Mouse (Mus musculus): ENCODE measurements around the gene Pagr1b. TPM values are rescaled to one million over a fixed set of nuclear protein-coding genes. Genes with fewer than 3 reads are reported as not detected.

The Pagr1b gene
- 0.32 and 0.39 TPM in 2 replicates for polyA plus RNA-seq (2016; fragmentation: Nextera tagmentation; extraction: Ambion mirVana)

DNA sequence TGATC is at the start of gene Pagr1b:
Gene Pagr1b (minus strand): TSS at position 4 of the 5 bp plus-strand sequence.
- H3K36me3 ChIP-seq, result peaks cover 39% of the 10 kb centered on the region
- H3K27me3 ChIP-seq, result no peaks in the 10 kb centered on the region
- no peak for ATAC-seq (ENCODE audit: low FRiP score, low read depth)
- peaks cover 64% of the 10 kb centered on the region for H3K4me1 ChIP-seq
- H3K27ac ChIP-seq (replicated peaks), result peak within 1 kb of the TSS; percentile 95
- H3K4me2 ChIP-seq (replicated peaks), result peak within 1 kb of the TSS; percentile 91
- peak within 1 kb of the TSS; percentile 74 for H3K4me3 ChIP-seq
- H3K9ac ChIP-seq (replicated peaks), result peak within 1 kb of the TSS; percentile 92
- no peaks in the 10 kb centered on the region for H3K9me3 ChIP-seq

DNA sequence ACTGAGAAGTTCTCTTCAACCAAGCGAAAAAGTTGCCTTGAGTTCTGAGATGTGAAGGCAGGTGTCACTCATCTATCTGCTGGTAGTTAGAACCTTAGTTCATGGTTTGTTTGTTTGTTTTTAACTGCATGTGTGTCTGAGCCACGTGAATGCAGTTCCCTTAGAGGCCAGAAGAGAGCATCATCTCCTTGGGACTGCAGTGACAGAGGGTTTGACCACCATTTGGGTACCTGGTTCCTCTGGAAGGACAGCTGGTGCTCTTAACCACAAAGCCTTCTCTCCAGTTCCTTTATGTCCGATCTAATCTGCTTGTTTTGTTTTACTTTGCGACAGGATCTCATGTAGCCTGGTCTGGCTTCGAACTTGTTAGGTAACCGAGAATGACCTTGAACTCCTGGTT is 49.3 kb upstream of the Pagr1b start:
- ATAC-seq (ENCODE audit: low FRiP score, low read depth), result no peak
- Histone ChIP-seq H3K27ac (replicated peaks) (no peak overlapping the region), H3K4me3 (no peak overlapping the region), H3K9ac (replicated peaks) (no peak overlapping the region), H3K4me1 (no peaks in the 10 kb centered on the region), H3K36me3 (no peaks in the 10 kb centered on the region), H3K9me3 (no peaks in the 10 kb centered on the region), H3K4me2 (replicated peaks) (no peak overlapping the region), H3K27me3 (no peaks in the 10 kb centered on the region)
- 89% methylated on average over 6 of the region's 6 CpGs for WGBS

- no peaks in the 10 kb centered on the region for H3K4me1 ChIP-seq
- H3K9me3 ChIP-seq, result no peaks in the 10 kb centered on the region
- no peak overlapping the region for H3K4me3 ChIP-seq
- 67% methylated on average over 5 of the region's 5 CpGs for WGBS
- ATAC-seq (ENCODE audit: low FRiP score, low read depth), result no peak
- H3K4me2 ChIP-seq (replicated peaks), result no peak overlapping the region
- no peaks in the 10 kb centered on the region for H3K36me3 ChIP-seq
- H3K9ac ChIP-seq (replicated peaks), result no peak overlapping the region
- H3K27me3 ChIP-seq, result no peaks in the 10 kb centered on the region
- no peak overlapping the region for H3K27ac ChIP-seq (replicated peaks)
Measured at GRCm38 (mm10) chr7:127055026-127055585, 38.8 kb upstream of the Pagr1b start.

DNA sequence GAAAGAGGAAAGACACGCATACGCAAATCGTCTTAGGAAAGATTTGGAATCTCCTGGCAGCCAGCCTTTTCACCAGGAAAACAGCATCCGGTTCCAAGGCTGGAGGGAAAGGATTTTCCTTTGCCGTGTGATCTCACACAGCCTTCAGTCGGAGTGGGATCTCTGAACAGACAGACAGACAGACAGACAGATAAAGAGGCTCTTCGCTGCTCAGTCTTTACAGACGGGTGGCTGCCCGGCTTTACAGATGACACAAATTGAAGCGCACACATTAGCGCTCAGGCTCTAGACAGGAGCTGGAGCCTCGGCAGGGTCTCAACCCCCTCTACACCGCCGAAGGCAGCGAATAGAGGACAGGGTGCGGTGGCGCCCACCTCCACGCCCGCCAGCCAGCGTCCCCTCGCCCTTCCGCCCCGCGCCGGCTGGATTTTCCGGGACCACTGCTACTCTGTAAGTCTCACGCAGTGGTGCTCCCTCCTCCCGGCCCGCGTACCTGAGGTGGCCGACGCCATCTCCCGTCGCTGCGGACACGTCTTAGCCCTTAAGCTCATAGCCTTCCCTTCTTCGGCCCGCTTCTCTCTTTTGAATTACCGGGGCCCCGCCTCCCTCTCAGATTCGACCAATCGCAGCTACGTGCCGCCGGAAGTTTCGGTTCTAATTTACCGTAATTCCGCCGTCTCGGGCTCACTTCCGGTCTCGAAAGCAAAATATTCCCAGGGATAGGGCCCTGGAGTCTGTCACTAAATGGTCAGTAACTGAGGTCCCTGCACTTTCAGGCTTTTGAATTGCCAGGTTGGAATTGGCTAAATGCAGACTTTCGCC is 25.8 kb upstream of the Pagr1b start, which contains the start of gene Kif22:
Gene Kif22 (minus strand): TSS at position 621 of the 822 bp plus-strand sequence.
- WGBS, result under 1% methylated on average over 53 of the region's 53 CpGs
- peak within 1 kb of the TSS; percentile 70 for H3K27ac ChIP-seq (replicated peaks)
- peak within 1 kb of the TSS; percentile 91 for H3K4me3 ChIP-seq
- H3K36me3 ChIP-seq, result peaks cover 16% of the 10 kb centered on the region
- no peaks in the 10 kb centered on the region for H3K9me3 ChIP-seq
- no peaks in the 10 kb centered on the region for H3K27me3 ChIP-seq
- H3K4me1 ChIP-seq, result peaks cover 20% of the 10 kb centered on the region
- peak within 1 kb of the TSS; percentile 92 for H3K4me2 ChIP-seq (replicated peaks)
- ATAC-seq (ENCODE audit: low FRiP score, low read depth), result peak; percentile 74
- peak within 1 kb of the TSS; percentile 86 for H3K9ac ChIP-seq (replicated peaks)

- Histone ChIP-seq H3K4me3 (no peak overlapping the region), H3K36me3 (peaks cover 73% of the 10 kb centered on the region), H3K27ac (replicated peaks) (no peak overlapping the region), H3K9ac (replicated peaks) (no peak overlapping the region), H3K4me1 (peaks cover 8% of the 10 kb centered on the region), H3K27me3 (no peaks in the 10 kb centered on the region), H3K4me2 (replicated peaks) (no peak overlapping the region), H3K9me3 (no peaks in the 10 kb centered on the region)
- 88% methylated on average over 1 of the region's 1 CpGs for WGBS
- ATAC-seq (ENCODE audit: low FRiP score, low read depth), result no peak
Measured at GRCm38 (mm10) chr7:127031244-127031643, 15.0 kb upstream of the Pagr1b start.

DNA sequence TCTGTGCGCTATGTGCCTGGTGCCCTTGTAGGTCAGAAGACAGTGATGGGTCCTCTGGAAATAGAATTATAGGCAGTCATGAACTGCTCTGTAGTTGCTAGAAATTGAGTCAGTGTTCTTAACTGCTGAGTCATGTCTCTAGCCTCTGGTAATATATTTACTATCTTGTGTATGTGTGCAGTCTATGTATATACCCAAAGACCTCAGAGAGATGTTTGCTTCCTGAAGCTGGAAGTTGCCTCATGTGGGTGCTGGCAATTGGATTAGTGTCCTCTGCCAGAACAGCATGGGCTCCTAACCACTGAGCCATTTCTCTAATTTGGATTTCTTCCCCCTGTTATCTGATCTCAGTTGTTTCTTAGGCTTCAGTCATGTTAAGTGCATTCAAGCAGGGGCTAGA is 13.9 kb upstream of the Pagr1b start:
- no peak overlapping the region for H3K4me3 ChIP-seq
- no peaks in the 10 kb centered on the region for H3K9me3 ChIP-seq
- H3K27ac ChIP-seq (replicated peaks), result no peak overlapping the region
- peaks cover 65% of the 10 kb centered on the region for H3K36me3 ChIP-seq
- WGBS, result 96% methylated on average over 1 of the region's 1 CpGs
- no peak overlapping the region for H3K9ac ChIP-seq (replicated peaks)
- no peak for ATAC-seq (ENCODE audit: low FRiP score, low read depth)
- no peaks in the 10 kb centered on the region for H3K27me3 ChIP-seq
- no peak overlapping the region for H3K4me2 ChIP-seq (replicated peaks)
- peaks cover 8% of the 10 kb centered on the region for H3K4me1 ChIP-seq

DNA sequence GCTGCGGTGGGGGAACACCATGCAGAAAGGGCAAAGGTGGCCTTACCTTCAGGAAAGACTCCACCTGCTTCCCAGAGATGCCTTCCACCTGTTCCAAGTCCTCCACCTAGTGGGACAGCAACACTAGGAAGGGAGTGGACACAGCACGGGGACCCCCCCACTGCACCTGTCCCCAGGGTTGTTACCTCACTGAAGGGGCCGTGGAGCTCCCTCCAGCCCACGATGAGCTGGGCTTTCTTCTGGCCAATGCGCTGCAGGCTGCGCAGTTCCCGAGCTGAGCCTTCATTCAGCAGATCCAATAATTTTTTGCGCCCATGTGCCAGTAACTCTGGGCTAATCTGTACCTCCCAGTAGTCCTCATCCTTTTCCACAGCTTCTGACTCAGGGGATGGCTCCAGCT is 11.6 kb upstream of the Pagr1b start:
- H3K36me3 ChIP-seq, result peaks cover 63% of the 10 kb centered on the region
- H3K27me3 ChIP-seq, result no peaks in the 10 kb centered on the region
- peak overlapping the region; percentile 98 for H3K4me2 ChIP-seq (replicated peaks)
- no peak for ATAC-seq (ENCODE audit: low FRiP score, low read depth)
- 71% methylated on average over 8 of the region's 8 CpGs for WGBS
- H3K4me1 ChIP-seq, result peaks cover 31% of the 10 kb centered on the region
- H3K9me3 ChIP-seq, result no peaks in the 10 kb centered on the region
- H3K9ac ChIP-seq (replicated peaks), result peak overlapping the region; percentile 100
- peak overlapping the region; percentile 99 for H3K27ac ChIP-seq (replicated peaks)
- H3K4me3 ChIP-seq, result peak overlapping the region; percentile 98

GRCm38 (mm10) chr7:127026984-127027726 is 10.9 kb upstream of the Pagr1b start, which contains the start of gene Maz:
TSS of gene Maz (minus strand) at chr7:127027037.
- Histone ChIP-seq H3K4me2 (replicated peaks) (peak within 1 kb of the TSS; percentile 98), H3K27me3 (no peaks in the 10 kb centered on the region), H3K9ac (replicated peaks) (peak within 1 kb of the TSS; percentile 100), H3K27ac (replicated peaks) (peak within 1 kb of the TSS; percentile 99), H3K36me3 (peaks cover 63% of the 10 kb centered on the region), H3K4me3 (peak within 1 kb of the TSS; percentile 98), H3K9me3 (no peaks in the 10 kb centered on the region), H3K4me1 (peaks cover 38% of the 10 kb centered on the region)
- WGBS, result under 1% methylated on average over 38 of the region's 63 CpGs
- peak; percentile 89 for ATAC-seq (ENCODE audit: low FRiP score, low read depth)

- H3K9ac ChIP-seq (replicated peaks), result peak overlapping the region; percentile 100
- peaks cover 59% of the 10 kb centered on the region for H3K36me3 ChIP-seq
- WGBS, result 0% methylated on average over 1 of the region's 48 CpGs
- H3K4me2 ChIP-seq (replicated peaks), result peak overlapping the region; percentile 98
- no peak for ATAC-seq (ENCODE audit: low FRiP score, low read depth)
- H3K4me3 ChIP-seq, result peak overlapping the region; percentile 98
- H3K9me3 ChIP-seq, result no peaks in the 10 kb centered on the region
- H3K27me3 ChIP-seq, result no peaks in the 10 kb centered on the region
- peak overlapping the region; percentile 99 for H3K27ac ChIP-seq (replicated peaks)
- H3K4me1 ChIP-seq, result peaks cover 44% of the 10 kb centered on the region
Measured at GRCm38 (mm10) chr7:127026616-127026983, 10.3 kb upstream of the Pagr1b start.

- ATAC-seq (ENCODE audit: low FRiP score, low read depth), result peak; percentile 25
- Histone ChIP-seq H3K4me1 (peaks cover 48% of the 10 kb centered on the region), H3K9me3 (no peaks in the 10 kb centered on the region), H3K4me2 (replicated peaks) (peak overlapping the region; percentile 98), H3K4me3 (peak overlapping the region; percentile 98), H3K27me3 (no peaks in the 10 kb centered on the region), H3K27ac (replicated peaks) (peak overlapping the region; percentile 99), H3K36me3 (peaks cover 55% of the 10 kb centered on the region), H3K9ac (replicated peaks) (peak overlapping the region; percentile 100)
- WGBS, result 1% methylated on average over 17 of the region's 48 CpGs
Measured at GRCm38 (mm10) chr7:127026161-127026600, 9.9 kb upstream of the Pagr1b start.

DNA sequence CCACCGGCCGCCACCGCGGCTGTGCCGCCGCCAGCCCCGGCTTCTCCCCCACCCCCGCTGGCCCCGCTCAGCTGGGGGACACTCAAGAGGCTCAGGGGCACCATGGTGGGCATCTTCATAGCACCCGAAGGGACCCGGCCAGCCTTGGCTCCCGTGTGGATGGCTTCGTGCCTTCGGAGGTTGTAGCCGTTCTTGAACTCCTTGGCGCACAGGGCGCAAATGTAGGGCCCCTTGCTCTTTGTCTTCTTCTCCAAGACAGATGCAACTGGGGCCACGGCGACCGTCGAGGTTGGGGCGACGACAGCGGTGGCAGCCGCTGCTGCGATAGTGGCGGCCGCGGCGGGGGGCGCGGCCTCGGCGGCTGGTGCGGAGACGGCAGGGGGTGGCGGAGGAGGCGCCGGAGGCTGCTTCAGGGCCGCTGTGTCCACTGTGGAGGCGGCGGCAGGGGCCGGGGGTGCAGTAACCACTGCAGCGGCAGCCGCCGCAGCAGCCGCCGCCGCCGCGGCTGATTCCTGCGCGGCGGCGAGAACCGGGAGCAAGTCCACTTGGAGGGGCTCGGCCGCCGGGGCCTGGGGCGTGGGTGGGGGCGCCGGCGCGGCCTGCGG is 9.4 kb upstream of the Pagr1b start:
- no peak for ATAC-seq (ENCODE audit: low FRiP score, low read depth)
- Histone ChIP-seq H3K27ac (replicated peaks) (peak overlapping the region; percentile 99), H3K4me1 (peaks cover 53% of the 10 kb centered on the region), H3K4me3 (peak overlapping the region; percentile 98), H3K4me2 (replicated peaks) (peak overlapping the region; percentile 98), H3K27me3 (no peaks in the 10 kb centered on the region), H3K9me3 (no peaks in the 10 kb centered on the region), H3K36me3 (peaks cover 50% of the 10 kb centered on the region), H3K9ac (replicated peaks) (peak overlapping the region; percentile 100)
- WGBS, result under 1% methylated on average over 65 of the region's 65 CpGs

Data from midbrain, embryonic 12.5 days (tissue).